Mouse (Mus musculus) limb, embryonic 10.5 days (tissue): Measurements from ENCODE around the gene Muc3a. TPM values are rescaled to one million over a fixed set of nuclear protein-coding genes. Genes with fewer than 3 reads are reported as not detected.

ENCODE experiments used
- DNase-seq: peaks from one replicate; pipeline ENCODE4 v3.0.0-alpha.2; 2017; ENCODE audit warnings: low spot score
- H3K27ac ChIP-seq: fragments of 300-500 bp; sonication (generic); 2 replicates; pipeline ENCODE4 v1.5.1; 2016; ENCODE audit warnings: mild to moderate bottlenecking
- H3K27me3 ChIP-seq: fragments of 300-500 bp; sonication (generic); 2 replicates; pipeline ENCODE4 v1.6.1; 2016; ENCODE audit warnings: low read depth, mild to moderate bottlenecking; ENCODE audit not compliant: poor library complexity, severe bottlenecking
- H3K36me3 ChIP-seq: fragments of 300-500 bp; sonication (generic); 2 replicates; pipeline ENCODE4 v1.6.1; 2016; ENCODE audit warnings: mild to moderate bottlenecking, moderate library complexity
- H3K4me1 ChIP-seq: fragments of 300-500 bp; sonication (generic); 2 replicates; pipeline ENCODE4 v1.6.1; 2016
- H3K4me3 ChIP-seq: fragments of 300-500 bp; sonication (generic); 2 replicates; pipeline ENCODE4 v1.5.1; 2016; ENCODE audit warnings: mild to moderate bottlenecking, moderate library complexity
- H3K9me3 ChIP-seq: fragments of 300-500 bp; sonication (generic); replicated peaks from 2 replicates; pipeline ENCODE4 v1.6.1; 2016; ENCODE audit warnings: mild to moderate bottlenecking
- WGBS: fragments of 180-500 bp; shearing (Covaris S2); methylation state at CpG from one replicate; pipeline ENCODE4 v1.1.7; 2016; 5-methylcytosine and 5-hydroxymethylcytosine counted together
- polyA plus RNA-seq: library from polyadenylated mRNA; unstranded; fragments of >200 nt; fragmentation: Nextera tagmentation; extraction: Ambion mirVana; gene quantifications from 2 replicates; pipeline ENCODE4 v1.2.1, GENCODE M21; 2016

The Muc3a gene
- polyA plus RNA-seq, 1 experiment from 2014 or later = not detected

DNA sequence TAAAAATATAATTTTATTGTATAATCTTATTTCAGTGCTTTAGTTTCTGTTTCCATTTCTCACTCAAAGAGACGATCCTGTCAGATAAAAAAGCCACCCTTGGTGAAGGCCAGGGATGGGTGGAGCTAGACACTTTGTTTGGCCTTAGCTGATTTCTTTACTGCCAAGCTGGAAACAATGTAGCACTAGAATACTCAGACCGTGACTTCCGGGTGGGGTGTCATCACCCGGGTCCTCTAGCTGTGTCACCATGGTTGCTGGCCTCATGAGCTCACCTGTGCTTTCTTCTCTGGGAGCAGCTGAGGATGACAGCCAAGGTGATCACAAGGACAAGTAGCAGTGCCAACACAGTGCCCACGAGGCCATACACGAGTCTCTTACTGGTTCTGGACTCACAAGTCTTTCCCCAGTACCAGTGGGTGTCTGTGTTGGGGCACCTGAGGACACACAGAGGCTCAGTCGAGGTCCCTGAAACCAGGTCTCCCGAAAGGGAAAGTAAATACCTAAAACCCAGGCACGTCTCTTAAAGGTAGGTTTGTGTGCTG, 41.3 kb downstream of the Muc3a start:
- Histone ChIP-seq H3K27me3 (0 out of 2 replicates have a peak, but pooled peaks cover 3% of the 10 kb centered on the region), H3K4me3 (no peak overlapping the region), H3K9me3 (no peaks in the 10 kb centered on the region), H3K27ac (no peak overlapping the region), H3K36me3 (no peaks in the 10 kb centered on the region), H3K4me1 (no peaks in the 10 kb centered on the region)
- WGBS = 84% methylated on average over 9 of the region's 9 CpGs
- no peak for DNase-seq

DNA sequence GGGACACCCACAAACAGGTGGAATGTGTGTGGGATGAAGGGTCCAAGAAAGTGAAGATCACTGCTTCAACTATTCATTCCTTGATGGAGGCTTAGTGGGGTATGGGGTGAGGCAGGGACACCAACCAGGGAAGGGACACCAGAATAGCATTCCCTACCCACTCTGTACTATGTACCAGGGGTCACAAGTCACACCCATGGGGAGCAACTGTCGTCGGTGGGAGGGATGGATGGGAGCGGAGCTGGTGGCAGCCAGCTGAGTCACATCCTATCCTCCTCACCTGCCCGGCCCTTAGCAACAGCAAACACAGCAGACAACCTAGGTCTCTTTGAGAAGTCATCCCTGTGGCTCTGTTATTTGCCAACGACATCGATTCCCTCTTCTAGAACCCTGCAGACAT, 44.6 kb downstream of the Muc3a start:
- no peaks in the 10 kb centered on the region for H3K36me3 ChIP-seq
- no peak overlapping the region for H3K27ac ChIP-seq
- no peaks in the 10 kb centered on the region for H3K4me1 ChIP-seq
- DNase-seq = no peak
- no peaks in the 10 kb centered on the region for H3K9me3 ChIP-seq
- WGBS = 65% methylated on average over 6 of the region's 6 CpGs
- no peak overlapping the region for H3K4me3 ChIP-seq
- H3K27me3 ChIP-seq = 0 out of 2 replicates have a peak, but pooled peaks cover under 1% of the 10 kb centered on the region

DNA sequence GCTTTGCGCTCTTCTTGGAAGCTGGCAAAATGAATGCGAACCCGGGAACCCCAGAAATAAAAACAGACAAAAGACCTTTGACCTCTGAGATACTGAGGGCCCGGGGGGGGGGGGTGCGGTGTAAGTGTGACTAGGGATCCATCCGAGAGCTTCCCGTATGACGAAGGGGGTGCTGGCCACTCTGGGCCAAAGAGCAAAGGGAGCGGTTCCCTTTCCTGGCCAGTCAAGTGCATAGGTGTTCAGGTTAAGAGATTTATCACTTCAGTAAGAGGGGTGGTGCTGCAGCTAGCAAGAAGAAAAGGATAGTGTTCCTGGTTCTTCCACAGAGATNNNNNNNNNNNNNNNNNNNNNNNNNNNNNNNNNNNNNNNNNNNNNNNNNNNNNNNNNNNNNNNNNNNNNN, 46.2 kb downstream of the Muc3a start:
- no peaks in the 10 kb centered on the region for H3K27me3 ChIP-seq
- no peaks in the 10 kb centered on the region for H3K9me3 ChIP-seq
- H3K27ac ChIP-seq = no peak overlapping the region
- no peak overlapping the region for H3K4me3 ChIP-seq
- no peaks in the 10 kb centered on the region for H3K36me3 ChIP-seq
- 84% methylated on average over 9 of the region's 9 CpGs for WGBS
- no peak for DNase-seq
- no peaks in the 10 kb centered on the region for H3K4me1 ChIP-seq

DNA sequence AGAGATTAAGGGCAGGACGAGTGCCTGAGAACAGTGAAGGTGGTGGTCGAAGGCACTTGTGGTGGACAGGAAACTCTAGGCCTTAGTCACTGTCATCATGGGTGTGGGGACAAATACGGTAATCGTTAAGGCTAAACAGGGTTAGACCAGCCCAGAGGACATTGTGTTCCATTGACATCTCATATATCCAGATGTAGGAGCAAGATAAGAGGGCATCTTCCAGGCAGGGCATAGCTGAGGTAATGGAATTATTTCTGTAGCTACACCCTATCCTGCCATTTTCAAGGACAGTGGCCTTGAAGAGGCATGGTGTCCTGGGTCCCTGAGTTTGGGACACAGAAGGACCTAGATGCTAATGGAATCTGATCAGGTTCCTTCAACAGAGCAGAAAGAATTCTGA, 50.3 kb downstream of the Muc3a start:
- Histone ChIP-seq H3K9me3 (no peaks in the 10 kb centered on the region), H3K27ac (no peak overlapping the region), H3K27me3 (no peaks in the 10 kb centered on the region), H3K36me3 (no peaks in the 10 kb centered on the region), H3K4me3 (no peak overlapping the region), H3K4me1 (no peaks in the 10 kb centered on the region)
- no peak for DNase-seq
- WGBS = 81% methylated on average over 4 of the region's 4 CpGs

DNA sequence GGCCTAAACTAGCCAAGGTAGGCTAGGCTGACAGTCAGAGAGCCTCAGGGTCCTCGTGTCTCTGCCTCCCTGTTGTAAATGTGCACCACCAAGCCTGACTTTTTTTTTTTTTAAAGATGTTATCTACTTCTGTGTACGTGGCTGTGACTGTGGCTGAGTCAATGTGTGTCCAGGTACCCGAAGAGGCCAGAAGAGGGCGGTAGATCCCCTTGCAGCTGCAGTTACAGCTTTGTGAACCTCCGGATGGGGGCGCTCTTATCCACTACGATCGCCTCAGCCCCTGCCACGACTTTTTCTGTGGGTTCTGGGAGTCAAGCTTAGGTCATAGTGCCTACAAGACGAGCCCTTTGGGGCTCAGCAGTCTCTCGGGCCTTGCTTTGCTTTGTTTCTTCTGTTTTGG, 52.7 kb downstream of the Muc3a start:
- H3K36me3 ChIP-seq = no peaks in the 10 kb centered on the region
- 36% methylated on average over 11 of the region's 11 CpGs for WGBS
- no peak overlapping the region for H3K27ac ChIP-seq
- H3K9me3 ChIP-seq = no peaks in the 10 kb centered on the region
- H3K27me3 ChIP-seq = no peaks in the 10 kb centered on the region
- no peak for DNase-seq
- no peak overlapping the region for H3K4me3 ChIP-seq
- H3K4me1 ChIP-seq = no peaks in the 10 kb centered on the region

Other genes starting within 250 kb of the Muc3a start
- gene Cldn15, start 245.8 kb downstream of the Muc3a start, polyA plus RNA-seq = 0.13 and 0.39 TPM in 2 replicates
- gene Plod3, start 225.4 kb downstream of the Muc3a start, polyA plus RNA-seq = 39.4 and 40.8 TPM in 2 replicates
- 116 and 119 TPM in 2 replicates for gene Znhit1, start 224.4 kb downstream of the Muc3a start, polyA plus RNA-seq
- gene Vgf, start 186.0 kb downstream of the Muc3a start, polyA plus RNA-seq = 0.16 TPM in 1 of 2 replicates, not detected in the other
- 155 and 170 TPM in 2 replicates for gene Ap1s1, start 166.3 kb downstream of the Muc3a start, polyA plus RNA-seq
- 0.36 and 0.39 TPM in 2 replicates for gene Serpine1, start 140.1 kb downstream of the Muc3a start, polyA plus RNA-seq
- gene Trim56, start 96.2 kb downstream of the Muc3a start, polyA plus RNA-seq = 5.6 and 7.0 TPM in 2 replicates
- not detected in 2 replicates for gene Muc3, start 63.1 kb downstream of the Muc3a start, polyA plus RNA-seq
- 1.7 and 1.8 TPM in 2 replicates for gene Ache, start 75.1 kb upstream of the Muc3a start, polyA plus RNA-seq
- gene Ufsp1, start 82.2 kb upstream of the Muc3a start, polyA plus RNA-seq = 8.1 and 8.5 TPM in 2 replicates
- 200 and 201 TPM in 2 replicates for gene Srrt, start 95.3 kb upstream of the Muc3a start, polyA plus RNA-seq
- gene Trip6, start 102.0 kb upstream of the Muc3a start, polyA plus RNA-seq = 73.4 and 75.9 TPM in 2 replicates
- gene Slc12a9, start 121.2 kb upstream of the Muc3a start, polyA plus RNA-seq = 10.4 and 10.6 TPM in 2 replicates
- gene Ephb4, start 137.7 kb upstream of the Muc3a start, polyA plus RNA-seq = 66.3 and 81.0 TPM in 2 replicates